In the genomic region with DNA sequence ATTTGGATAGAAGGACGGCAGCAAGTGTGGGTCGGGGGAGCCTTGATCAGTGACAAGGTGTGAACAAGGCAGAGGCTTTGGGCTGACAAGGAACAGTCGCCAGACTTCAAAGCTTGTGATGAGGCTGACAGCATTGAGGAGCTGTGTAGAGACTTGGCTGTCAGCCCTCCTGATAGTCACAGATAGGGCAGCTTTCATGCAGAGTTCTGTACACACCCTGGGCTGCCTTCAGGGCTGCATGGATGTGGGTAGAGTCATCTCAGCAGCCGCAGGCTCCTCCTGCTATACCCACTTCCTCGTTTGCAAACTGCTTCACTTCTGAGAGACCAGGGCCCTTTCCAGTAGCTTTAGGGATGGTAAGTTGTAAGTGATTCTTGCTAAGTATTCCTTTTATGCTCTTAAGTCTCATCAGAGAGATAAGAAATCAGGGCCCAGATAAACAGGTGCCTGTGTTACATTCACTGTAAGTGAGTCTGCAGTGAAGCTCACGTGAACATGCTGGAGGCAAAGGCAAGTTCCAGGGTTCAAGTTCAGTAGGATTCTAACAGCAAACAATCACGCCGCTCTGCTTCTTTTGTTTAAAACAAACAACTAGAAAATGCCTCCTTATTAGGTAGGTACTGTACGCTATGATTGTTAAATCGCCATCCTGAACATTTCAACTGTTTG, we compare ENCODE assay signal across 9 mouse cellular contexts. TPM values are rescaled to one million over a fixed set of nuclear protein-coding genes. Genes with fewer than 3 reads are reported as not detected.
A peak's percentile ranks its signal among the peaks of the same experiment; 100 is the strongest.
DNase-seq lines count a peak whose midpoint lies in the region; ATAC-seq and TF ChIP-seq lines count a peak whose summit lies in the region.
"Had no signal": no experiment of that assay in that cellular context is flagged by ENCODE, and none has a peak within 500 bp of the region (broad histone marks: within the 10 kb centered on the region; RNA-seq: fewer than 3 reads in every experiment).

No protein-coding gene starts in this region.

- no peak overlapping the region for H3K27ac ChIP-seq in heart, embryonic 10.5 days
- no peak overlapping the region for H3K27ac ChIP-seq in forebrain, embryonic 16.5 days (ENCODE audit: low read length)
- H3K27ac ChIP-seq in lung, postnatal 0 days (ENCODE audit: low read length), result no peak overlapping the region
- no peak overlapping the region for H3K27ac ChIP-seq in stomach, embryonic 16.5 days (ENCODE audit: low read length)

- 37% methylated on average over 10 of the region's 10 CpGs for WGBS in heart, embryonic 10.5 days
- WGBS in forebrain, embryonic 16.5 days, result 84% methylated on average over 10 of the region's 10 CpGs
- WGBS in lung, postnatal 0 days, result 53% methylated on average over 10 of the region's 10 CpGs
- WGBS in stomach, embryonic 16.5 days, result 55% methylated on average over 10 of the region's 10 CpGs

- H3K9ac ChIP-seq in forebrain, embryonic 16.5 days (replicated peaks; ENCODE audit: low read depth, low read length), result no peak overlapping the region
- no peak overlapping the region for H3K9ac ChIP-seq in lung, postnatal 0 days (replicated peaks; ENCODE audit: low read depth)
- H3K9ac ChIP-seq in stomach, embryonic 16.5 days (ENCODE audit: low read length), result no peak overlapping the region

- intact Hi-C loops in heart, postnatal 25 days (cut with DNase I), result no loop called here

- no peaks in the 10 kb centered on the region for H3K36me3 ChIP-seq in heart, embryonic 10.5 days
- H3K36me3 ChIP-seq in forebrain, embryonic 16.5 days (ENCODE audit: control insufficient read depth, insufficient read depth), result no peaks in the 10 kb centered on the region
- no peaks in the 10 kb centered on the region for H3K36me3 ChIP-seq in lung, postnatal 0 days (ENCODE audit: insufficient read depth, low read length)
- no peaks in the 10 kb centered on the region for H3K36me3 ChIP-seq in stomach, embryonic 16.5 days (ENCODE audit: control insufficient read depth, insufficient read depth, low read length)

- TF ChIP-seq EP300 in lung, postnatal 0 days (IDR thresholded peaks at IDR 0.05), result no peak

- H3K9me3 ChIP-seq in heart, embryonic 10.5 days, result no peaks in the 10 kb centered on the region
- no peaks in the 10 kb centered on the region for H3K9me3 ChIP-seq in forebrain, embryonic 16.5 days (ENCODE audit: control insufficient read depth, low read length)
- H3K9me3 ChIP-seq in lung, postnatal 0 days (ENCODE audit: low read length), result no peaks in the 10 kb centered on the region
- H3K9me3 ChIP-seq in stomach, embryonic 16.5 days (replicated peaks; ENCODE audit: control insufficient read depth, low read length), result no peaks in the 10 kb centered on the region

- DNase-seq in heart, embryonic 10.5 days (ENCODE audit: low spot score), result peak; percentile 92
- DNase-seq in heart, postnatal 25 days (ENCODE audit: low spot score), result no peak
- peak; percentile 35 for DNase-seq in lung, postnatal 0 days (ENCODE audit: low spot score)
- DNase-seq in frontal cortex, postnatal 36 days (ENCODE audit: low spot score in 2 of 2), result no peak
- no peak for DNase-seq in frontal cortex, postnatal 10 days (ENCODE audit: low spot score in 2 of 2)
- no peak for DNase-seq in left cerebral cortex, adult 11 months (ENCODE audit: low spot score)

- no peak overlapping the region for H3K4me2 ChIP-seq in forebrain, embryonic 16.5 days (ENCODE audit: low read length)
- no peak overlapping the region for H3K4me2 ChIP-seq in lung, postnatal 0 days (replicated peaks; ENCODE audit: low read depth, low read length)
- H3K4me2 ChIP-seq in stomach, embryonic 16.5 days (ENCODE audit: low read depth, low read length), result no peak overlapping the region

- H3K27me3 ChIP-seq in heart, embryonic 10.5 days (ENCODE audit: insufficient read depth, poor library complexity, severe bottlenecking), result peaks cover 74% of the 10 kb centered on the region
- H3K27me3 ChIP-seq in forebrain, embryonic 16.5 days (replicated peaks; ENCODE audit: control insufficient read depth, insufficient read depth, low read length), result no peaks in the 10 kb centered on the region
- H3K27me3 ChIP-seq in lung, postnatal 0 days (replicated peaks; ENCODE audit: insufficient read depth, low read length), result no peaks in the 10 kb centered on the region
- H3K27me3 ChIP-seq in stomach, embryonic 16.5 days (ENCODE audit: control insufficient read depth, insufficient read depth, low read length), result no peaks in the 10 kb centered on the region

- peaks cover 49% of the 10 kb centered on the region for H3K4me1 ChIP-seq in heart, embryonic 10.5 days
- H3K4me1 ChIP-seq in forebrain, embryonic 16.5 days (replicated peaks; ENCODE audit: control insufficient read depth, insufficient read depth, low read length), result no peaks in the 10 kb centered on the region
- H3K4me1 ChIP-seq in lung, postnatal 0 days (ENCODE audit: insufficient read depth, low read depth, low read length), result peaks cover 2% of the 10 kb centered on the region; the same call in 1 of the 2 replicates
- H3K4me1 ChIP-seq in stomach, embryonic 16.5 days (ENCODE audit: control insufficient read depth, insufficient read depth, low read length), result peaks cover 3% of the 10 kb centered on the region; the same call in 1 of the 2 replicates

- no peak for TF ChIP-seq CTCF in lung, postnatal 0 days (IDR thresholded peaks at IDR 0.05)

- H3K4me3 ChIP-seq in heart, embryonic 10.5 days, result no peak overlapping the region
- H3K4me3 ChIP-seq in forebrain, embryonic 16.5 days (replicated peaks; ENCODE audit: low read length), result no peak overlapping the region
- H3K4me3 ChIP-seq in lung, postnatal 0 days (ENCODE audit: low read depth, low read length), result no peak overlapping the region
- no peak overlapping the region for H3K4me3 ChIP-seq in stomach, embryonic 16.5 days (replicated peaks; ENCODE audit: low read length)

- ATAC-seq in forebrain, embryonic 16.5 days, result peak; percentile 49; the same call in 1 of the 2 replicates
- 0 out of 2 replicates have a peak, but pooled peaks have one; percentile 27 for ATAC-seq in lung, postnatal 0 days
- peak; percentile 56; the same call in 1 of the 2 replicates for ATAC-seq in stomach, embryonic 16.5 days (ENCODE audit: insufficient read depth, low FRiP score)

RNA-seq across cellular contexts. Expression of gene Rap1a, which starts 14.2 kb away (rescaled TPM):
- polyA plus RNA-seq in heart, embryonic 10.5 days (2016; fragmentation: Nextera tagmentation; extraction: Ambion mirVana), result 73.9 and 95.3 TPM in 2 replicates
- 100 to 1,000 TPM; 103 to 105 TPM for total RNA-seq in heart, postnatal 25 days (2021)
- polyA plus RNA-seq in forebrain, embryonic 16.5 days (2015; fragmentation: Nextera tagmentation; extraction: Ambion mirVana), result 67.7 and 87.5 TPM in 2 replicates
- polyA plus RNA-seq in lung, postnatal 0 days (2015; fragmentation: Nextera tagmentation; extraction: Ambion mirVana), result 166 and 190 TPM in 2 replicates
- polyA plus RNA-seq in stomach, embryonic 16.5 days (2015; fragmentation: Nextera tagmentation; extraction: Ambion mirVana), result 127 and 148 TPM in 2 replicates

RNA-seq across cellular contexts. Expression of gene Adora3, which starts 55.3 kb away (rescaled TPM):
- not detected in 2 replicates for polyA plus RNA-seq in heart, embryonic 10.5 days (2016; fragmentation: Nextera tagmentation; extraction: Ambion mirVana)
- total RNA-seq in heart, postnatal 25 days (2021), result under 1 TPM; 0.21 to 0.25 TPM
- 0.11 TPM in 1 of 2 replicates, not detected in the other for polyA plus RNA-seq in forebrain, embryonic 16.5 days (2015; fragmentation: Nextera tagmentation; extraction: Ambion mirVana)
- polyA plus RNA-seq in lung, postnatal 0 days (2015; fragmentation: Nextera tagmentation; extraction: Ambion mirVana), result 0.82 and 0.89 TPM in 2 replicates
- polyA plus RNA-seq in stomach, embryonic 16.5 days (2015; fragmentation: Nextera tagmentation; extraction: Ambion mirVana), result 1.0 and 1.2 TPM in 2 replicates
- polyA plus RNA-seq: intestine, embryonic 14.5 days had no signal

RNA-seq across cellular contexts. Expression of gene Tmigd3, which starts 55.3 kb away (rescaled TPM):
- polyA plus RNA-seq in heart, embryonic 10.5 days (2016; fragmentation: Nextera tagmentation; extraction: Ambion mirVana), result 0.70 and 0.73 TPM in 2 replicates
- total RNA-seq in heart, postnatal 25 days (2021), result not detected
- 0.58 TPM in 1 of 2 replicates, not detected in the other for polyA plus RNA-seq in forebrain, embryonic 16.5 days (2015; fragmentation: Nextera tagmentation; extraction: Ambion mirVana)
- 1.5 and 1.6 TPM in 2 replicates for polyA plus RNA-seq in lung, postnatal 0 days (2015; fragmentation: Nextera tagmentation; extraction: Ambion mirVana)
- polyA plus RNA-seq in stomach, embryonic 16.5 days (2015; fragmentation: Nextera tagmentation; extraction: Ambion mirVana), result 0.44 TPM in 1 of 2 replicates, not detected in the other

Comparison
In these comparisons a context has a peak if more than half of its experiments do, and no peak if none do; other contexts are left out.
1. DNase-seq: peak in heart, embryonic 10.5 days (single experiment) and lung, postnatal 0 days (single experiment); none in heart, postnatal 25 days (single experiment), frontal cortex, postnatal 36 days (0 of 2), frontal cortex, postnatal 10 days (0 of 2) and left cerebral cortex, adult 11 months (single experiment).
2. Peak in every context shown above with its lines, with median percentiles within 50 percentile points of each other: ATAC-seq.